Mouse (Mus musculus) heart, embryonic 13.5 days (tissue): ENCODE data around the gene Ttyh3. TPM values are rescaled to one million over a fixed set of nuclear protein-coding genes. Genes with fewer than 3 reads are reported as not detected.

Experiments used
- polyA plus RNA-seq: library from polyadenylated mRNA; unstranded; fragments of >200 nt; fragmentation: Nextera tagmentation; extraction: Ambion mirVana; gene quantifications from 2 replicates; pipeline ENCODE4 v1.2.1, GENCODE M21; 2015

Gene Ttyh3
- polyA plus RNA-seq, 1 experiment from 2014 or later = 25.0 TPM

Other genes starting within 250 kb of the Ttyh3 start
- 80.5 and 82.6 TPM in 2 replicates for gene Eif3b, start 229.7 kb downstream of the Ttyh3 start, polyA plus RNA-seq
- gene Gm4869, start 203.4 kb downstream of the Ttyh3 start, polyA plus RNA-seq = 0.07 and 0.08 TPM in 2 replicates
- gene Chst12, start 143.5 kb downstream of the Ttyh3 start, polyA plus RNA-seq = 16.2 and 17.5 TPM in 2 replicates
- gene Grifin, start 84.0 kb downstream of the Ttyh3 start, polyA plus RNA-seq = not detected in 2 replicates
- gene Lfng, start 41.7 kb downstream of the Ttyh3 start, polyA plus RNA-seq = 3.3 and 3.5 TPM in 2 replicates
- gene Iqce, start 53.3 kb upstream of the Ttyh3 start, polyA plus RNA-seq = 8.0 and 10.3 TPM in 2 replicates
- gene Brat1, start 56.0 kb upstream of the Ttyh3 start, polyA plus RNA-seq = 12.9 and 13.9 TPM in 2 replicates
- 0.59 and 0.60 TPM in 2 replicates for gene Amz1, start 75.1 kb upstream of the Ttyh3 start, polyA plus RNA-seq
- gene Gna12, start 181.4 kb upstream of the Ttyh3 start, polyA plus RNA-seq = 9.4 and 10.9 TPM in 2 replicates